Mouse (Mus musculus): ENCODE data around the gene Strip1.
A peak's percentile ranks its signal among the peaks of the same experiment; 100 is the strongest.

Gene Strip1

DNA sequence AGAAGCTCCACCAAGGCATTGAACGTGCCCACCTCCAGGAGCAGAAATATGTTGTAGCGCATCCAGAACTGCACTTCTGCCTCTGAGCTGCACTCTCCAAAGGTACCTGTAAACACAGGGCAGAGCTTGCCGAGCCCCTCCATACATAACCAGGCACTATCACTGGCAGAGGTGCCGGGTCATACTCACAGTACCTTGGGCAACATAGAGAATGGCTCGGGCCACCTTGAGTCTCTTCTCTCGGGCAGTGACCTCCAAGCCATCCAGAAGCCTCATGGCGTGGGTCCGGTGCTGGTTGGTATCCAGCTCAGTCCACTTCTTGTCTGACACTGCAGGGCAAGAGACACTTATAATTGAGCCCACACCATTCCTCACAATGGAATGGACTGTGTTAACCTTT, 4.7 kb downstream of the Strip1 start:
- no peak for DNase-seq

DNA sequence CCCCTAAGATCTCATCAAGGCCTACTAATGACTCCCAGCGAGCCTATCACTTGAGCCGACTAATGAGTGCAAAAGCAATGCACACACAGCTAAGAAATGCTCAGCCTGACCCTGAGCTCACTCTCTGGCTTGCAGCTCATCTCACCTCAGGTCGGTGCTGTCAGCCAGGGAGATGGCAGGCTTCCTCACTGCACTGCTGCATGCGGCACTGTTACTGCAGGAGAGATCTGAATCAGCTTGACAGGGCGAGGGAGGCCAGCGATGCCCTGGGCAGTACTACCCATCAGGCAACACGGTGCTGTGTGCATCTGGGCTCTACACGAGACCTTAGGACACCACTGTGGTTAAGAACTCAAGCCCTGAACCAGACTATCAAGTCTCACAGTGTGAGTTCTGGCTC, 6.0 kb downstream of the Strip1 start:
- DNase-seq = no peak

DNA sequence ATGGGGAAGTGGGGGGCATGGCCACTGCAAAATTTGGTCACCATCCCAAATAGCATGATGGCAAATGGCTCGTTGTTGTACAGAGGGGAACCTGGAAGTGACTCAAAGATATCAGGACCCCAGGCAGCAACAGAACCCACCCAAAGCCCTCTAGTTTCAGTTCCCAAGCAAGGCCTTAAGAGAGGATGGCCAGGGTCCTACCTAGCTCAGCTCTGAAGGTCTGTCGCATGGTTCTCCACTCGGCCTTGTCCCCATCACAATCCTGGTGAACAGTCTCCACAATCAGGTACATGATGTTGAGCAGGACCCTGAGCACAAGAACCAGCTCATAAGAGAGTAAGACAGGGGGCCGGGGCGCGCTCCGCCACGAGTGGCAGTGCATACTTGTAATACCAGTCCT, 7.1 kb downstream of the Strip1 start:
- DNase-seq = no peak

DNA sequence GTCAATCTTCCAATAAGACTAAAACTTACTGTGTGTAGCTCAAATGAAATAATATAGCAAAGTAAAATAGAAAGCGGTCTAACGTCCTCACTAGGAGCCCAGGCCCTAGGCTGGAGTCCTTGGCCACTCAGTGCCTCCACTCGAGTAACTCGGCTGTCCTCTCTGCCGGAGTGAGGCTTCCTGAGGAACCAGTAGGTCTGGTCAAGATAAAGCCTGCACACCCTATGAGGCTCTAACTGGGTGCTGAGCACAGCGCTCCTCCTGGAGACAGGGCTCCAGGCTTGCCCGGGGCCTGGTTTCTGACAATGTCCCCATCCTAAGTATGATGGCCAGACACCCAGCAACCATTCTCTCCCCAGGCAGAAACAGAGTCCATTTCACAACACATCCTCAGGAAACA, 9.0 kb downstream of the Strip1 start:
- no peak for DNase-seq

DNA sequence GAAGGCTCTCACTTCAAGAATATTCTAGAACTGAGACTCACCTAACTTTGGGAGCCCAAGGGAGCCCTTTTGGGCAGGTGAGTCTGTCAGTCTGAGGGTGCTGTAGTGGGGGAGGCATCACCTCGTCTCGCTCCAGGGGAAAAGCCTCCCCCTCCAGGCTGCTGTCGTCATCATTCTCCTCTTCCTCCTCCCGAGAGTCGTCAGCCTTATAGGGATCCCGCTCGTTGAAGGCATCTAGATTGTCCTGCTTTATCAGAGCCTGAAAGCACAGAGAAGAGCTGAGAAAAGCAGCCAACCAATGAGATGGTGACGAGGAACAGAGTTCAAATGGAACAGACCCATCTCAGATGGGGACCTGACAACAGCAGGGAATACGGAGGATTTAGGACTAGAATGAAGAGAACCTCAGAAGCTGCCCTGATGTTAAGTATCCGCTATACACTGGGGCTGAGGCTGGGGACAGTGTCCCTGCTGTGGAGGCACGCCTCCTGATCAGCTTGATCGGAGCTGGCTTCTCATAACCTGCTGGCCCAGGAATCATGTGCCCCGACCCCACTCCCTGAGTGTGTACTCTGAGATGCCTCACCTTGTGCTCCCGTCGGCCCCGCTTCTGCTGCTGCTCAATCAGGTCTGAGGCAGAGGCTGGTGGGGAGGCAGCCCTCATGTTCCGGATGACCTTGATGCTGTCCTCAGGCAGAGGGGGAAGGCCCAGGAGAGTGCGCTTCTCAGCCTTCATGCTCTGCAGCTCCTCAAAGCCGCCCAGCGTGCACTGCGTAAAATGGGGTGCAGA, 10.0 kb downstream of the Strip1 start:
- DNase-seq = no peak

DNA sequence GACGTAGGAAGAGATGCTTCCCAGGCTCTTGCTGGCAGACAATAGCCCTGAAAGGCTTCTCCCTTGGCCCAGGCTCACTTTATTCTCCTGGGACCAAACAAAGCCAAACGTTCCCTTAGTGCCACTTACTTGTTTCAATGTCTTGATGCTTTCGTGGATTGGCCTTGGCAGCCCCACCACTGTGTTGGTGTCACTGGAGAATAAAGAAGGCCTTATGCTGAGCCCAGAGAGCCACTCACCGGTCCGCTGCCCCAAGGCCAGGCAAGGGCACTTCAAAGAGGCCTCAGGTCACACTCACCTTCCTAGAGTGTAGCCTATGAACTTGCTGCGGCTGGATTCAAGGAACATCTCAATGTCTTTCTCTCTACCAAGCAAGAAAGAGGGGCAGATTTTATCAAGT, 11.6 kb downstream of the Strip1 start:
- DNase-seq = no peak

DNA sequence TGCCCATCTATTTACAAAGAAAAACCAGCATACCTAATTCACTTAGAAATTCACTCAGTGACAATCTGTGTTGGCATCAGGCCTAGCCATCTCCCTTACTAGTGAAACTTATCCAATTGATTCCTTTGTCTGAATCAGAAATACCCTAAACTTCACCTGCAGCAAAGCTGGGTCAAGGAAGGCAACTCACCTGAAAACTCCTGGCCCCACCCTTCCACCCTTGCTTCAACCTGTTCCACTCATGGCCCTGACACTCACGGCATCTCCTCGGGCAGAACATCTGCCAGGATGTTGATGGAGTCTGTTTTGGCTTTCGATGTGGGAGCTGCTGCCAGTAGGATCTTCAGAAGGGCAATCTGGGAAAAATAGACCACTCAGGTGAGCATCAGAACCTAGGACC, 13.7 kb downstream of the Strip1 start:
- no peak for DNase-seq

DNA sequence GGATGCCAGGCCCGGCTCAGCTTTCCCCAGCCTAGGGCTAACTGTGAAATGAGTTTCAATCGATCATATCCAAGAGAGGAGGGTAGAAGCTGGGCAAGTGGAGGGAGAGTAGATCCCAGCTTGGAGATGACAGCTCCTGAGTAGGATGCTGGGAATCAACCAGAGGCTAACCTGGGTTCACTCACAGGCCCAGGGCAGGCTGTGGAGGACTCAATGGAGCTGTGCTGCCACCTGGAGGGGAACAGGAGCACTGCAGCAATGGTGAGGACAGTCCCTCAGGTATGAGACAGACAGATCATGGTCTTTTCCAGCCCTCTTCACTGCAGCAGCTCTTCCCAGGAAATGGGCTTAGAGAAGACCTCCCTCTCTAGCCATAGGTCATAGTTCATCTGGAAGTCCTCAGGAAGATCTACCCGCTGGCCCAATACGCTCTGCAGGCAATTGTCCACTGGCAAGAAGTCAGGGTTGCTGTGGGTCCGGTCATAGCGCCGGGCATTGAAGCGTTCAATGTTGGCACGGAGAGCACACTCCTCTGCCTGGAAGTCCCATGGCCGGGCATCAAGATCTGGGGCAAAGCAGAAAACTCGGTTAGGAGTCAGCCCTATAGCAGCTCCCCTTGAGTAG, 18.5 kb downstream of the Strip1 start:
- peak; percentile 80 to 86 for DNase-seq

DNA sequence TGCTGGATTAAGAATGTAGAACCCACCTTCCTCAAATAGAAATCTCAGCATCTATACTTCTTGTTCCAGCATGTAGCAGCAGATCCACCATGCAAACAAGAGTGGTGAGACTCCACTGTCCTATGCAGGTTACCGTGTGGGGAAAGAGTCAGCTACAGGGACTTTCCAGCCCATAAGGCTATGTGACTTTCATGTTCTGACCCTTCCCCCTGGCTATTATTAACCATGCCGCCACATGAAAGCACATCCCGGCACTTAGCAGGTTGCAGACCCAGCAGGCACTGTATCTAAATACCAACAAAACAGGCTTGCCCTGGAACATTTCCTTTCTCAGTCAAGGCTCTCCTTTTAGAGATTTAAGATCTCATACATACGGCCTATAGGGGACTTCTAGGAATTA, 20.1 kb downstream of the Strip1 start:
- no peak for DNase-seq

DNA sequence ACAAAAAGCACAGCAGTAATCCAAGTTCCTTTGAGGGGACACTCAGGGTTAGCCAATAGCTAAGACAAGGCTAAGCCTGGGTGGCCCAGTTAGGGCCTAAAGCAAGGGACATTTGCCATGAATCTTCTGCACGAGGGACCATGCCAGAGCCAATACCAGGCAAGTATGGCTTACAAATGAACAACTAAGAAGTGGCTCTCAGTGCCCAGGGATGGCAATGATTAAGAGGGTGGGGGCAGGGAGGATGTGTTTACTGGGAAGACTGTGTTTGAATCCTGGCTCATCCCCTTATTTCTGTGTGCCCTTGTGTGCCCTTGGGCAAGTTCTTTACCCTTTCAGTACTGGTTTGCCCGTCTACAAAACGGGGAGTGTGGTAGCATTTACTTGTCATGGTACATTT, 22.1 kb downstream of the Strip1 start:
- peak; percentile 62 to 73 for DNase-seq

DNA sequence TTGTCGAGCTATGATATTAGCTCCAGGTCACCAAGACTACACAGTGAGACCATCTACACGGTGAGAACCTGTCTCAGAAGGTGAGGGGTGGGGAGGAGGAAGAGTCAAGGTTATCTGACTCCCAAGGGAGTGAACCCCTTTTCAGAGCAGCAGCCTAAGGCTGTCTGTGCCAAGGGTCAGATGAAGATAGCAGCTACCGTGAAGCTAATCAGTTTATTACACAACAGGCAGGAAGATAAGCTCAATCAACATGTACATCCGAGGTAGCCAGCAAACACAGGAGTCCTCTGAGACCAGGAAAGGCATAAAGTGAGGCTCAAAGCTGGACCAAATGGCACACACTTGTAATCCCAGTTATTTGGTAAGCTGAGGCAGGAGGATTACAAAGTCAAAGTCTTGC, 22.7 kb downstream of the Strip1 start:
- no peak for DNase-seq

DNA sequence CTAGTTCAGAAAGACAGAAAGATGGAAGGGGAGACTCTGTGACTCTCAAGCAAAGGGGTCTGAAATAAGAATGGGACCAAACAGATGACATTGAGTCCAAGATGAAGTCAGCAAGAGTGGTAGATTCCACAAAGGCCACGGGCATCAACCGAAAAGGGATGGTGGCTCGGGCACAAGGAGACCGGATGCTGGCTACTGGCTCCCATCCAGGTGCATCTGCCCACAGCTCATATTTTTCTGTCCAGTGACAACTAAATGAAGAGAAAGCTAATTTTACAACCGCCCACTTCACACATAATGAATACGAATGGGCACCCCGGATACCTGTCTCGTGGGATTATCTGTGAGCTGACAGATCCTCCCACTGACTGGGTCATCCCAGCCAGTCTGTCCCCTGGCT, 24.3 kb downstream of the Strip1 start:
- DNase-seq = no peak

DNA sequence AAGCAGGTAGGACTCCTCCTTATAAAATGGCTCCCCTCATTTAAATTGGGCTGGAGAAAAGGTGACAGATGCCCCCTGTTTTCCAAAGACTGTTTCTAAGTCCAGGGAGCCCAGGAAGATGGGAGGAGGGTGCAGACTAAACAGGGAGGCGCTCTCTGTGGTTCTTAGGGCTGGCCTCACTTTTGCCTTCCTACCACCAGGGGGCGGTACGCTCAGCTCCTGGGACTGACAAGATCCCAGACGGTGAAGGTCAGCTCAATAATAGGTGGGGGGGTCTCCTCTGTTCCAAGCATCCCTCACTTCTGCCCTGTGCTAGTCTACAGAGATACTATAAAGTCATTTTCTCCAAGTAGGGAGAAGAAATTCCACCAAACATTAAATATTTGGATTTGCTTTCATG, 26.2 kb downstream of the Strip1 start:
- peak; percentile 59 to 70 for DNase-seq

DNA sequence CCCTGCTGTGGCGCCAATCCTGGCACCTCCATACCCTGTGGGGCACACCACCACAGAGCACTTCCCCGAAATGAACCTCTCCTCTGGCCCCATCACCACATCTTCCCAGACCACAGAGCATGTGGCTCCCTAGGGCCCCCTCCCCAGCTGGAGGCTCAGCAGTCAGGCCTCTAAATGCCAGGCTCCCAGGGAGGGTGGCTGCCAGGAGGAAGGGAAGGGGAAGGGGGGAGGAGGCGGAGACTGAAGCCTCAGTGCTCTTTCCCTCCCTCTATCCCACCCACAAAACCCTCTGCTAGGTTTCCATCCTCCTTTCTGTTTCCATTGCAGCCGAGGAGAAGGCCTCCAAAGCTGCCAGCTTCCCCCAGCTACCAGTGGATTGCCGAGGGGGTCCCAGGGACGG, 31.4 kb downstream of the Strip1 start:
- DNase-seq = no peak

DNA sequence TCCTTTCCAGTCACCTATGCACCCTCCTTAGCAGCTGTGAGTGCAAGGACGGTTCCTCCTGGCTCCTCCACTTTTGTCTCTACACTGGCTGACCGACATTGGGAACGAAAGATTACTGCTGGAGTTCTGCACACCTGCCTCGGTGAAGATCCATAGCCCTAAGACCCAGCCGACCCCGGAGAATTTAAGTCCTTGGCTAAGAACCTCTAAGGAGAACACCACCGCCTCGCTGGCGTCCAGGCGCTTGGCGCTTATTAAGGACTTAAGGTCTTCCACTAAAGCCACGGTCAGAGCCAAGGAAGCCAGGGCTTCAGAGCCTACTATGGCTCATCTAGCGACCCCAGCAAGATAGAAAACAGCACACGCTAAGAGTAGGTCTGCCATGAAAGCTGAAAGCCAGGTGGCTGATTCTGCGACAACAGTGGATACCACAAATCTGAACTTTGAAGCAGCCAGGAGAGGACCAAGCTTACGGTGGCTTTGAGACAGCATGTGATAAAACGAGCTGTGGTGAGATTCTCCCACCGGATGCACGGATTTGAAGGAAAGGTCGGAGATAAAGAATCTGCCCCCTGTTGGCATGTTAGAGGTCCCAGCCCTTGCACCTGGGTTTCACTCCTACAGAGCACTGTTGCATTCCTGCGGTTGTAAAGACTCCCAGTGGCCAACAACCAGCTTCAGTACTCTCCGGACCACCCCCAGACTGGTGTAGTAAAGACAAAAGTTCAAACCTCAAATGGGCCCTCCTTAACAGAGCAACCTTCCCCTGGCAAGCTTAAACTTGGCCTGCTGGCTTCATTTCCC, 33.7 kb downstream of the Strip1 start:
- no peak for DNase-seq

DNA sequence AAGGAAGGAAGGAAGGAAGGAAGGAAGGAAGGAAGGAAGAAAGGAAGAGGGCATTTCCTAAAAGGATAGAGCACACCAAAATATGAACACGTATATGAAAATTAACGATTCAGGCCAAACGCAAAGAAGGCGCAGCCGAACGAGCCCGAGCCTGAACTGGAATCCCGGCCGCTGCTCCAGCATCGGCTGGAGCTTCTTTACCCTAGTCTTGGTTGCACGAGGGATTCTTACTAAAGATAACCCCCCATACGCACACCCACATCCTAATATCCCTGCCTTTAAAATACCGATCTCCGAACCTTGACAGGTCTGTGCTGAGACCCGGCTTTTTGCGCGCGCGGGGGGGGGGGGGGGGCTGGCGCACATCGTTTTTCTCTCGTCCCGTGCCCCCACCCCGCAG, 34.4 kb downstream of the Strip1 start:
- no peak for DNase-seq

DNA sequence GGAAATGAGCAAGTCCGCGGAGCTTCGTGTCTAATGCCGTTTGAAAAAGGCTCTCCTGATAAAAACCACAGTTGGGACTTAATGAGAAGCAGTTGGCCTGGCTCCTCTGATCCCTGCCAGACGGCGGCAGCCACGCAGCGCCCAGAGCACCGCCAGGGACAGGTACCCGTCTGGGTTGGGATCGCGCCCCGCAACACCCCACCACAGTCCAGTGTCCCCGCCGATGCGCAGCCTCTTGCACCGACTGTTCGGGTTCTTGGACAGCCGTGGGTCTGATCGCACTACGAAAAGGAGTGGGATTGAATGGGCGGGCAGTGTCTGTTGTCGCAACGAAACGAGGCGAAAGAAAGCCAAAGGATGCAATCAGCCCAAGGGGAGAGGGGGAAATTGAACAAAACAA, 34.9 kb downstream of the Strip1 start:
- DNase-seq = no peak

DNA sequence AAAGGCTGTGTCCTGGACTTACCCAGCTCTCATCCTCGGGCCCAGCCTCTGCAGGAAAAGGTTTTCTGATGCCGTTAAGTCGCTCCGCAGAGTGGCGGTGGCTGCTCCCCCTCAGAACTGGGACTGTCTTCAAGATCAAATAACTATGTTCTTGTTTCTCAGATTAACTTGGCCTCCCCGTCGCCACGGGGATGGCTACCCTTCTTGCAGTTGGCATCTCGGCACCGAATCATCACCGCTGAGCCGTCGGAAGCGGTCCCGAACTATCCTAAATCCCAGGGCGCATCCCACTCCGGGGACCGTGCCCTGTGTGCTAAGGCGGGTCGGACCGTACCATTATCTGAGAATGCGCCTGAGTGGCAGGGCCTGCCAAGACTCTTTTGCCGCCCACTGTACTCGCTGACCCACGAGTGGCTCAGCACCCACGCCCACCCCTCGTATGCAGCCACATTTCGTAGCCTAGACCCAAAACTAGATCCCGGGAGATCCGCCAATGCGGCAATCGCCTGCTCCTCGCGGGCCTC, 35.5 kb downstream of the Strip1 start:
- no peak for DNase-seq

DNA sequence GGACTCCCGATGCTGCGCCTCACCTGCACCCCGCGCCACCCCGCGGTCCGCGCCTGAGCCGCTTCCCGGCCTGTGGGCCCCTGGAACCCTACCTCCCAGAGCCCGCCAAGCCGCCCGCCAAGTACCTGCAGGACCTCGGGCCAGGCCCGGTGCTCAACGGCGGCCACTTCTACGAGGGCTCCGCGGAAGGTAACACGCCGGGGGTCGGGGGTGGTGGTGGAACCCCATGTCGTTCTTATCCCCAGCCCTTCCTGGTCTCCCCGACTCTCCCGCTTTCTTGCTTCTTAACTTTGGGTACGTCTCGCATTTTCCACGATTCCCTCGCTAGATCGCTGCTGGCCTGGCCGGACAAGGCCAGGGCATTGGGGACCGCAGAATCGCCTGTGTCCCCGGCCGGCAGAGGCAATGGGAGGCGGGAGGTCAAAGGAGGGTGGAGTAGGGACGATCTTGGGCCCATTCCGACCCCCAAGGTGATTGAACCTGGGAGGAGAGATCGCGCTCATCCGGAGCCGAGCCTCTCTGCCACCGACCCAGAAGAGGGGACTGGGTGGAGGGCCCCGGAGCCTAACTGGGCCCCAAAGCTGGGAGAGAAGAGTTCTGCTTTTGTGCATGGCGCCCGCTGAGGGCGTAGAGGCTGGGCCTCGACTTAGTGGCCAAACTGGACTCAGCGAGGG, 36.1 kb downstream of the Strip1 start:
- no peak for DNase-seq

DNA sequence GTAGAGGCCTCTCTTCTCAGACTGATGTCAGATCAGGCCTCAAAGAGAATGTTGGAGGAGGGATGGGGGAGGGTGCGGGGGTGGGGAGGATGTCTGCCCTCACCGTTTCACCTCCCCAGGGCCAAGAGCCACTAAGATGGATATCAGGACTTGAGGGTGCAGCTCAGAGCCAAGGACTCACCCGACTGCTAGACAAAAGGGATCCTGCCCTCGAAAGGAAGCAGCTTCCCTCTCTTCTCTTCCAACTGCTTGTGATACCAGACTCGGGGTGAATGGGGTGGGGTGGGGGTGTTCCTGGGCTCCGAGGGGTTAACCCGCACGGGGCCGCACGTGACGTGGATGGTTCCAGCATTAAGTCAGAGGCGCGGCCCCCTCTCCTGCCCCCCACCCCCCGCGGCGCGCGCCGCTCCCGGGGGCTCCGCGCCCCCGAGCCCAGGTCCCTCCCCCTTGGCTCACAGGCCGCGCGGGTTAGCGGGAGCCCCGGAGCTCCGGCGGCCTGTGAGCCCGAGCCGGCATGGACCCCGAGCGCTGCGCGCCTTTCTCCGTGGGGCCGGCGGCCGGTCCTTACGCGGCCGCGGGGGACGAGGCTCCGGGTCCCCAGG, 36.7 kb downstream of the Strip1 start, which contains the start of gene Alx3:
Alx3 (plus strand) TSS at position 370 of the 602 bp plus-strand sequence.
- no peak for DNase-seq

DNA sequence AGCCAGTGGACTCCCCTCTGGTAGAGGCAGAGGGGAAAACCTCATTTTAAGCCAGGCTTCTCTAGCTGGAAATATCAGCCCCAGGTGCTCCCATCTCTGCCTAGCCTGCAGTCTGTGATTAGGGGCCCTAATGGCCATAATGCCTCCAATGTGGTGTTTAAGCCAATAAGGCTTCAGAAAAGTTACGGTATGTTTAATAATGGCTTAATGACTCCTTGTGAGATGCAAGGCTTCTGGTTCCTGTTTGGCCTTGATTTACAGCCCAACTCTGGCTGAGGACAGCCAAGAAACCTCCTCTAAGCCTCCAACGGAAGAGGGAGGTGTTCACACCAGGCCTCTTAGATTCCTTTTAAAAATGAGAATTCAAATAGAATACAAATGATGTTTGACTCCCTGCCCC, 37.9 kb downstream of the Strip1 start:
- DNase-seq = no peak

DNA sequence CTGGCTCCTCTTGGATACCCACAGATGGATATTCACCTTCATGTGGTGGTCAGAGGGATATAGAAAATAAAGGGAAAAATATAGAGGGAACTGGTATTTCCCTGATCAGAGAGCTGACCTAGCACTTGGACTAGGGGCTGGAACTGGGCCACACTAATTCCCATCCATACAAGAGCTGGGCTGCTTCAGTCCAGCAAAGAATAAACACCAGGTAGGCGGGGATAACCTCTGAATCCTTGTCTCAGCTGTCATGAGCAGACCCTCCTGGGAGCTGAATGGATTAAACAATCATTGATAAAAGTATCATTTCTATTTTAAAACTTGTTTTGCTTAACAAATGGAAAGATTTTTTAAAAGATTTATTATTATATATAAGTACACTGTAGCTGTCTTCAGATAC, 39.9 kb downstream of the Strip1 start:
- no peak for DNase-seq

DNA sequence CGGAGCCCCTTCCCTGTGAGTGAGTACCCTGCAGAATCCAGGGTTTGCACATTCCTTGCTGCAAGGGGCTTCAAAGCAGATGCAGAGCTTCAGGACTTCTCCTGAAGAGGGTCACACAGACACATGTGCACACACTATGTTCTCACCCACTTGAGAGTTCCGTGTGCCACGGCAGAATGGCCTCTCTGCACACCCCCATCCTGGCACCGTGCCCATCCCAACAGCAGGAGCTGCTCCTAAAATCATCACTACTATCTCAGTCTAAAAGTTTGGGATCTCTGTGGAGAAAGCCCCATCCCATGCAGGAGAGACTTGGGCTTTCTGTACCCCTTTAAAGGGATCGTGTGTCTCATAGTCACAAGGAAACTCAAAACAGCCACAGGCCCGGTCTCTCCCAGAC, 45.0 kb downstream of the Strip1 start:
- no peak for DNase-seq
